Mouse (Mus musculus): ENCODE measurements around the gene Nploc4. TPM values are rescaled to one million over a fixed set of nuclear protein-coding genes. Genes with fewer than 3 reads are reported as not detected.

Gene Nploc4
- polyA plus RNA-seq, 1 experiment from 2014 or later: 28.2 TPM

DNA sequence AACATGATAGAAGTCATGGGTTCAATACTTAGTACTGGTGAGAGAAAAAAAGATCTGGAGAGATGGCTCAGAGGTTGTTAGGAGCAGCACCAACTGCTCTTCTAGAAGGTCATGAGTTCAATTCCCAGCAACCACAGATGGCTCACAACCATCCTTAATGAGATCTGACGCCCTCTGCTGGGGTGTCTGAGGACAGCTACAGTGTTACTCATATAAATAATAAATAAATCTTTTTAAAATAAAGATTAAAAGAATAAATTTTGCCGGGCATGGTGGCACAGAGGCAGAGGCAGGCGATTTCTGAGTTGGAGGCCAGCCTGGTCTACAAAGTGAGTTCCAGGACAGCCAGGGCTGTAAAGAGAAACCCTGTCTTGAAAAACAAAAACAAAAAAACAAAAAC lies 98.7 kb downstream of the Nploc4 start:
- Histone ChIP-seq H3K9me3 (ENCODE audit: control insufficient read depth, low read length) (no peaks in the 10 kb centered on the region), H3K36me3 (ENCODE audit: control insufficient read depth, insufficient read depth, low read length) (no peaks in the 10 kb centered on the region), H3K4me3 (ENCODE audit: low read length) (no peak overlapping the region), H3K27me3 (ENCODE audit: control insufficient read depth, insufficient read depth, low read depth, low read length) (no peaks in the 10 kb centered on the region), H3K4me1 (replicated peaks; ENCODE audit: control insufficient read depth, insufficient read depth, low read length) (no peaks in the 10 kb centered on the region), H3K27ac (ENCODE audit: low read length) (no peak overlapping the region), H3K4me2 (ENCODE audit: low read depth, low read length) (no peak overlapping the region), H3K9ac (ENCODE audit: low read length) (no peak overlapping the region)
- WGBS: 67% methylated on average over 3 of the region's 3 CpGs
- ATAC-seq (ENCODE audit: low read depth): no peak

DNA sequence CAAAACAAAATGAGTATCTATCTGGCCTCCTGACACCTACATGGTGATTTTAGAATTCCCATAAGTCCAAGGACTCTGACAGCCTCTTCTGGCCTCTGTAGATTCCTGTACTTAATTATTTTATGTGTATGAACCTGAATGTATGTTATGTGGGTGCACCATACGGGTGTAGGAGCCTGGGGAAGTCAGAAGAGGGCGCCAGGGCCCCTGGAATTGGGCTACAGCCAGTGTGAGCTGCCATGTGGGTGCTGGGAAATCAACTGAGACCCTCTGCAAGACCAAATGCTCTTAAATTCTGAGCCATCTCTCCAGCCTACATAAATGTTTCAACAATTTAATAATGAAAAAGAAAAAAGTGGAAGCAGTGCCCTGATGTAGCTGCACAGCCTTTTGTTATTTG lies 100.1 kb downstream of the Nploc4 start:
- no peak for ATAC-seq (ENCODE audit: low read depth)
- no peak overlapping the region for H3K27ac ChIP-seq (ENCODE audit: low read length)
- WGBS: 22% methylated on average over 2 of the region's 2 CpGs

DNA sequence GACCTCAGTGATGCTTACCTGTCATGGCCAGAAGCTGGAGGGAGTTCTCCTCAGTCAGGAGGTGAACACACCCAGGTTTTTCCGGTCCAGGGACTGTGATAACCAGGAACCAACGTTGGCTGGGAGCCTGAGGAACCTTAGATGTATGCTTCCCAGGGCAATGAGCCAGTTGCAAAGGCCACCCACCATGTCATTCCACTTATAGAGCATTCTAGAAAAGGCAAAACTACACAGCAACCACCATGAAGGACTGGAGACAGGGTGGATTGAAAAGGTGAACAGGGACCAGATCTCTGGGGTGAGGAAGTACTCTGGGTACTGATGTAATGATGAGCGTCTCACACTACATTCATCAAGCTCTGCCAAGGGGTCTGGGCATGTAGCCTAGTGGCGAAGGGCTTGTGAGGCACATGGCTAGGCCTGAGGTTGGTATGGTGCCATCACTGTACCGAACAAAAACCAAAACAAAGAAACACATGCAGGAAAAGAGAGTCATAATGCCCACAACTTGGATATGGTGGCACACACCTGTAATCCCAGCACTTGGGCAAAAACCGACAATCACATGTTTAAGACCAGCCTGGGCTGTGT lies 102.0 kb downstream of the Nploc4 start:
- no peak overlapping the region for H3K4me2 ChIP-seq (ENCODE audit: low read depth, low read length)
- no peaks in the 10 kb centered on the region for H3K27me3 ChIP-seq (ENCODE audit: control insufficient read depth, insufficient read depth, low read depth, low read length)
- H3K4me3 ChIP-seq (ENCODE audit: low read length): no peak overlapping the region
- no peak overlapping the region for H3K27ac ChIP-seq (ENCODE audit: low read length)
- no peak overlapping the region for H3K9ac ChIP-seq (ENCODE audit: low read length)
- H3K36me3 ChIP-seq (ENCODE audit: control insufficient read depth, insufficient read depth, low read length): no peaks in the 10 kb centered on the region
- H3K9me3 ChIP-seq (ENCODE audit: control insufficient read depth, low read length): no peaks in the 10 kb centered on the region
- no peaks in the 10 kb centered on the region for H3K4me1 ChIP-seq (replicated peaks; ENCODE audit: control insufficient read depth, insufficient read depth, low read length)
- WGBS: 74% methylated on average over 6 of the region's 6 CpGs
- ATAC-seq (ENCODE audit: low read depth): no peak

More for the DNA sequence above, 100.1 kb downstream of the Nploc4 start:
- Histone ChIP-seq H3K4me2 (ENCODE audit: low read depth, low read length) (no peak overlapping the region), H3K9ac (ENCODE audit: low read length) (no peak overlapping the region), H3K4me3 (ENCODE audit: low read length) (no peak overlapping the region), H3K27me3 (ENCODE audit: control insufficient read depth, insufficient read depth, low read depth, low read length) (no peaks in the 10 kb centered on the region), H3K9me3 (ENCODE audit: control insufficient read depth, low read length) (no peaks in the 10 kb centered on the region), H3K36me3 (ENCODE audit: control insufficient read depth, insufficient read depth, low read length) (no peaks in the 10 kb centered on the region), H3K4me1 (replicated peaks; ENCODE audit: control insufficient read depth, insufficient read depth, low read length) (no peaks in the 10 kb centered on the region)

Small RNA genes within 50 kb of the gene (microRNA-seq; reads per million reads assigned to microRNA genes)
- not detected for gene Gm23419
- gene Mir6935: 2.4 reads per million, percentile 5 among the genes with 10 or more reads in this experiment

Other genes starting within 250 kb of the Nploc4 start
- 7.0 and 7.5 TPM in 2 replicates for gene Bahcc1, start 204.8 kb downstream of the Nploc4 start, polyA plus RNA-seq (2015; fragmentation: Nextera tagmentation; extraction: Ambion mirVana)
- gene Actg1, start 89.2 kb downstream of the Nploc4 start, polyA plus RNA-seq (2015; fragmentation: Nextera tagmentation; extraction: Ambion mirVana): 2,589 and 2,717 TPM in 2 replicates
- 0.64 and 0.83 TPM in 2 replicates for gene Fscn2, start 76.2 kb downstream of the Nploc4 start, polyA plus RNA-seq (2015; fragmentation: Nextera tagmentation; extraction: Ambion mirVana)
- gene Faap100, start 58.9 kb downstream of the Nploc4 start, polyA plus RNA-seq (2015; fragmentation: Nextera tagmentation; extraction: Ambion mirVana): 36.7 and 41.4 TPM in 2 replicates
- not detected in 2 replicates for gene Tspan10, start 4.9 kb upstream of the Nploc4 start, polyA plus RNA-seq (2015; fragmentation: Nextera tagmentation; extraction: Ambion mirVana)
- 0.21 TPM in 1 of 2 replicates, not detected in the other for gene Pde6g, start 15.8 kb upstream of the Nploc4 start, polyA plus RNA-seq (2015; fragmentation: Nextera tagmentation; extraction: Ambion mirVana)
- 13.2 and 14.8 TPM in 2 replicates for gene Oxld1, start 20.4 kb upstream of the Nploc4 start, polyA plus RNA-seq (2015; fragmentation: Nextera tagmentation; extraction: Ambion mirVana)
- 34.8 and 38.1 TPM in 2 replicates for gene Ccdc137, start 20.4 kb upstream of the Nploc4 start, polyA plus RNA-seq (2015; fragmentation: Nextera tagmentation; extraction: Ambion mirVana)
- gene Arl16, start 29.9 kb upstream of the Nploc4 start, polyA plus RNA-seq (2015; fragmentation: Nextera tagmentation; extraction: Ambion mirVana): 40.3 and 44.8 TPM in 2 replicates
- gene Mrpl12, start 46.9 kb upstream of the Nploc4 start, polyA plus RNA-seq (2015; fragmentation: Nextera tagmentation; extraction: Ambion mirVana): 113 and 117 TPM in 2 replicates
- gene Slc25a10, start 54.1 kb upstream of the Nploc4 start, polyA plus RNA-seq (2015; fragmentation: Nextera tagmentation; extraction: Ambion mirVana): 72.5 and 73.8 TPM in 2 replicates
- 1.4 and 1.7 TPM in 2 replicates for gene Gcgr, start 93.0 kb upstream of the Nploc4 start, polyA plus RNA-seq (2015; fragmentation: Nextera tagmentation; extraction: Ambion mirVana)
- gene Mcrip1, start 112.0 kb upstream of the Nploc4 start, polyA plus RNA-seq (2015; fragmentation: Nextera tagmentation; extraction: Ambion mirVana): 184 and 200 TPM in 2 replicates
- gene Ppp1r27, start 113.4 kb upstream of the Nploc4 start, polyA plus RNA-seq (2015; fragmentation: Nextera tagmentation; extraction: Ambion mirVana): 0.95 and 2.6 TPM in 2 replicates
- gene P4hb, start 135.5 kb upstream of the Nploc4 start, polyA plus RNA-seq (2015; fragmentation: Nextera tagmentation; extraction: Ambion mirVana): 829 and 841 TPM in 2 replicates
- 654 and 680 TPM in 2 replicates for gene Arhgdia, start 143.9 kb upstream of the Nploc4 start, polyA plus RNA-seq (2015; fragmentation: Nextera tagmentation; extraction: Ambion mirVana)
- 82.6 and 266 TPM in 2 replicates for gene Alyref, start 160.7 kb upstream of the Nploc4 start, polyA plus RNA-seq (2015; fragmentation: Nextera tagmentation; extraction: Ambion mirVana)
- 215 and 224 TPM in 2 replicates for gene Anapc11, start 160.7 kb upstream of the Nploc4 start, polyA plus RNA-seq (2015; fragmentation: Nextera tagmentation; extraction: Ambion mirVana)
- 1.5 and 1.6 TPM in 2 replicates for gene Npb, start 170.8 kb upstream of the Nploc4 start, polyA plus RNA-seq (2015; fragmentation: Nextera tagmentation; extraction: Ambion mirVana)
- 104 and 117 TPM in 2 replicates for gene Pcyt2, start 180.2 kb upstream of the Nploc4 start, polyA plus RNA-seq (2015; fragmentation: Nextera tagmentation; extraction: Ambion mirVana)
- 31.8 and 32.5 TPM in 2 replicates for gene Sirt7, start 187.5 kb upstream of the Nploc4 start, polyA plus RNA-seq (2015; fragmentation: Nextera tagmentation; extraction: Ambion mirVana)
- gene Mafg, start 195.9 kb upstream of the Nploc4 start, polyA plus RNA-seq (2015; fragmentation: Nextera tagmentation; extraction: Ambion mirVana): 13.2 and 15.0 TPM in 2 replicates
- 22.4 and 23.4 TPM in 2 replicates for gene Pycr1, start 206.1 kb upstream of the Nploc4 start, polyA plus RNA-seq (2015; fragmentation: Nextera tagmentation; extraction: Ambion mirVana)
- gene Myadml2, start 210.4 kb upstream of the Nploc4 start, polyA plus RNA-seq (2015; fragmentation: Nextera tagmentation; extraction: Ambion mirVana): 0.97 and 1.1 TPM in 2 replicates
- gene Notum, start 223.5 kb upstream of the Nploc4 start, polyA plus RNA-seq (2015; fragmentation: Nextera tagmentation; extraction: Ambion mirVana): 3.2 and 4.0 TPM in 2 replicates
- gene Aspscr1, start 235.3 kb upstream of the Nploc4 start, polyA plus RNA-seq (2015; fragmentation: Nextera tagmentation; extraction: Ambion mirVana): 127 and 133 TPM in 2 replicates

Measured in lung, embryonic 16.5 days (tissue).